In the genomic region with DNA sequence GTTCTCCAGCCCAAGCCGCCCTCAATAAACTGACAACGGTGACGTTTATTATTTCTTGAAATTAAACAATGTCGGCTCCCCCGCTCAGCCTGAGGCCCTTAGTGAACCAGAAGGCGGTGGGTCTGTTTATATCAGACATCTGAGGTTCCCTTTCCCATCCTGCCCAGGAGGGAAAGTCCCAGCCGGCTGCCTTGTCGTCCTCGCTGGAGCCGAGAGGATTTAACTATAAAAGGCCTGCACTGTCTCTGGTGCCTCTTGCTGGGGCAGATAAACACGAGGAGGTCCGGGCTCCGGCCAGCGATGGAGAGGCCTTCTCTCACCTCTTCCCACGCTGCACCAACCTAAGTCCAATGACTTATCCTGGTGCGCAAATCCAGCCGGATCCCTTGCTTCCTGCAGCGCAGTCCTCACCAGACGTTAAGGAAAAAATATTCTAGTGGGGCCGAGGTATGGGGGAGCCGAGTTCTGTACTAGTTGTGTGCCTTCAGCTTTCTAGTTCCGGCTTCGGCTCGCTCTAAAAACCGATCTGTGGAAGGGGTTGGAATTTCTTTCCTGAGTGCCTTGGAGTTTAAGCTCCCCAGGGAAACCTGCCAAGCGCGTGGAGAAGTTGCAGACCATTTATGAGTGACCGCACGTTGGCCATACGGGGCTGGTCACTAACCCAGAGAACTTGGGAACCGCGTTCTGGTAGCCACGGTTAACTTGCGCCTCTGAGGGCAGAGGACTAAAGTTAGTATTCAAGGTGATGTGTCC, we compare ENCODE assay signal across 14 mouse cellular contexts. TPM values are rescaled to one million over a fixed set of nuclear protein-coding genes. Genes with fewer than 3 reads are reported as not detected.
DNase-seq lines count a peak whose midpoint lies in the region; ATAC-seq lines count a peak whose summit lies in the region.
"Had no signal": no experiment of that assay in that cellular context is flagged by ENCODE, and none has a peak within 500 bp of the region (broad histone marks: within the 10 kb centered on the region; RNA-seq: fewer than 3 reads in every experiment).

No protein-coding gene starts in this region.

- under 1% methylated on average over 34 of the region's 34 CpGs for WGBS in hindbrain, embryonic 10.5 days
- WGBS in hindbrain, embryonic 12.5 days = under 1% methylated on average over 34 of the region's 34 CpGs
- WGBS in heart, embryonic 16.5 days = 4% methylated on average over 34 of the region's 34 CpGs
- under 1% methylated on average over 34 of the region's 34 CpGs for WGBS in stomach, embryonic 16.5 days

- no peak overlapping the region for H3K4me3 ChIP-seq in hindbrain, embryonic 10.5 days
- no peak overlapping the region for H3K4me3 ChIP-seq in hindbrain, embryonic 12.5 days
- peak overlapping the region; percentile 56 for H3K4me3 ChIP-seq in heart, embryonic 16.5 days (ENCODE audit: low read length)
- H3K4me3 ChIP-seq in stomach, embryonic 16.5 days (replicated peaks; ENCODE audit: low read length) = no peak overlapping the region
- H3K4me3 ChIP-seq: liver, embryonic 15.5 days; neural tube, embryonic 12.5 days had no signal

- H3K9me3 ChIP-seq in hindbrain, embryonic 10.5 days = no peaks in the 10 kb centered on the region
- no peaks in the 10 kb centered on the region for H3K9me3 ChIP-seq in hindbrain, embryonic 12.5 days (replicated peaks)
- no peaks in the 10 kb centered on the region for H3K9me3 ChIP-seq in heart, embryonic 16.5 days (replicated peaks; ENCODE audit: control insufficient read depth, low read length)
- no peaks in the 10 kb centered on the region for H3K9me3 ChIP-seq in stomach, embryonic 16.5 days (replicated peaks; ENCODE audit: control insufficient read depth, low read length)
- H3K9me3 ChIP-seq: liver, embryonic 15.5 days; neural tube, embryonic 12.5 days had no signal

- DNase-seq in hindbrain, embryonic 10.5 days (ENCODE audit: low spot score) = peak; percentile 48
- peak; percentile 14 for DNase-seq in urinary bladder, postnatal 14 days (ENCODE audit: low spot score)
- no peak for DNase-seq in urinary bladder, postnatal 25 days (ENCODE audit: low spot score)
- DNase-seq in kidney, adult 8-10 months = no peak
- no peak for DNase-seq in adrenal gland, adult 8-10 months
- DNase-seq: kidney, adult 18-20 months; right cerebral cortex, postnatal 25 days had no signal

- H3K9ac ChIP-seq in hindbrain, embryonic 12.5 days = no peak overlapping the region
- peak overlapping the region; percentile 91 for H3K9ac ChIP-seq in heart, embryonic 16.5 days (ENCODE audit: low read length)
- no peak overlapping the region; the same call in 1 of the 2 replicates for H3K9ac ChIP-seq in stomach, embryonic 16.5 days (ENCODE audit: low read length)
- H3K9ac ChIP-seq: liver, embryonic 15.5 days; neural tube, embryonic 12.5 days had no signal

- H3K27ac ChIP-seq in hindbrain, embryonic 10.5 days = no peak overlapping the region
- no peak overlapping the region for H3K27ac ChIP-seq in hindbrain, embryonic 12.5 days
- peak overlapping the region; percentile 61 for H3K27ac ChIP-seq in heart, embryonic 16.5 days (ENCODE audit: low read length)
- H3K27ac ChIP-seq in stomach, embryonic 16.5 days (ENCODE audit: low read length) = no peak overlapping the region
- H3K27ac ChIP-seq: liver, embryonic 15.5 days; neural tube, embryonic 12.5 days had no signal

- H3K36me3 ChIP-seq in hindbrain, embryonic 10.5 days = no peaks in the 10 kb centered on the region
- H3K36me3 ChIP-seq in hindbrain, embryonic 12.5 days = no peaks in the 10 kb centered on the region
- no peaks in the 10 kb centered on the region for H3K36me3 ChIP-seq in heart, embryonic 16.5 days (ENCODE audit: control insufficient read depth, insufficient read depth)
- no peaks in the 10 kb centered on the region for H3K36me3 ChIP-seq in stomach, embryonic 16.5 days (ENCODE audit: control insufficient read depth, insufficient read depth, low read length)
- H3K36me3 ChIP-seq: liver, embryonic 15.5 days; neural tube, embryonic 12.5 days had no signal

- no peak for ATAC-seq in hindbrain, embryonic 12.5 days (ENCODE audit: low FRiP score)
- ATAC-seq in heart, embryonic 16.5 days (replicated peaks; ENCODE audit: extremely low read depth, insufficient read depth, low FRiP score) = no peak
- no peak for ATAC-seq in stomach, embryonic 16.5 days (ENCODE audit: insufficient read depth, low FRiP score)
- ATAC-seq: CD4-positive, CD25-positive, alpha-beta regulatory T cell, adult 4 months had no signal

- peaks cover 6% of the 10 kb centered on the region for H3K4me1 ChIP-seq in hindbrain, embryonic 10.5 days (replicated peaks)
- peaks cover 5% of the 10 kb centered on the region for H3K4me1 ChIP-seq in hindbrain, embryonic 12.5 days
- peaks cover 15% of the 10 kb centered on the region for H3K4me1 ChIP-seq in heart, embryonic 16.5 days (ENCODE audit: control insufficient read depth, insufficient read depth, low read length)
- H3K4me1 ChIP-seq in stomach, embryonic 16.5 days (ENCODE audit: control insufficient read depth, insufficient read depth, low read length) = no peaks in the 10 kb centered on the region
- H3K4me1 ChIP-seq: liver, embryonic 15.5 days; neural tube, embryonic 12.5 days had no signal

- no peak overlapping the region for H3K4me2 ChIP-seq in hindbrain, embryonic 12.5 days (replicated peaks)
- peak overlapping the region; percentile 73 for H3K4me2 ChIP-seq in heart, embryonic 16.5 days (ENCODE audit: low read depth, low read length)
- H3K4me2 ChIP-seq in stomach, embryonic 16.5 days (ENCODE audit: low read depth, low read length) = peak overlapping the region; percentile 0; the same call in 1 of the 2 replicates
- H3K4me2 ChIP-seq: liver, embryonic 15.5 days; neural tube, embryonic 12.5 days had no signal

- peaks cover 100% of the 10 kb centered on the region for H3K27me3 ChIP-seq in hindbrain, embryonic 10.5 days (ENCODE audit: insufficient read depth, poor library complexity, severe bottlenecking)
- H3K27me3 ChIP-seq in hindbrain, embryonic 12.5 days = peaks cover 99% of the 10 kb centered on the region
- H3K27me3 ChIP-seq in heart, embryonic 16.5 days (ENCODE audit: control insufficient read depth, insufficient read depth, low read length) = peaks cover 15% of the 10 kb centered on the region; the same call in 1 of the 2 replicates
- H3K27me3 ChIP-seq in stomach, embryonic 16.5 days (ENCODE audit: control insufficient read depth, insufficient read depth, low read length) = peaks cover 92% of the 10 kb centered on the region

RNA-seq across cellular contexts. Expression of a gene that starts 7.3 kb away (rescaled TPM):
- not detected in 2 replicates for polyA plus RNA-seq in hindbrain, embryonic 10.5 days (2016; fragmentation: Nextera tagmentation; extraction: Ambion mirVana)
- polyA plus RNA-seq in hindbrain, embryonic 12.5 days (2016; fragmentation: Nextera tagmentation; extraction: Ambion mirVana) = 0.09 and 0.13 TPM in 2 replicates
- polyA plus RNA-seq in heart, embryonic 16.5 days (2015; fragmentation: Nextera tagmentation; extraction: Ambion mirVana) = 30.5 and 36.3 TPM in 2 replicates
- polyA plus RNA-seq in stomach, embryonic 16.5 days (2015; fragmentation: Nextera tagmentation; extraction: Ambion mirVana) = 0.43 and 0.52 TPM in 2 replicates
- total RNA-seq in adrenal gland, adult 8-10 months (2022) = under 1 TPM in 3 of 4 experiments, not detected in 1; 0.17 to 0.20 (median 0.19) TPM
- total RNA-seq: layer of hippocampus, postnatal 14 days had no signal
- polyA plus RNA-seq: CD4-positive, CD25-positive, alpha-beta regulatory T cell, adult 4 months; neural tube, embryonic 12.5 days had no signal

Comparison
In these comparisons a context has a peak if more than half of its experiments do, and no peak if none do; other contexts are left out.
1. DNase-seq: peak in hindbrain, embryonic 10.5 days (single experiment) and urinary bladder, postnatal 14 days (single experiment); none in urinary bladder, postnatal 25 days (single experiment), kidney, adult 8-10 months (0 of 2) and adrenal gland, adult 8-10 months (single experiment).
2. RNA of a gene that starts 7.3 kb away (polyA plus RNA-seq): 30.5 to 36.3 TPM in heart, embryonic 16.5 days; 0.43 to 0.52 TPM in stomach, embryonic 16.5 days, 0.09 to 0.13 TPM in hindbrain, embryonic 12.5 days and not detected in hindbrain, embryonic 10.5 days; every median in the first group is over 10 times any median in the second.